Mouse (Mus musculus) heart, postnatal 0 days (tissue): ENCODE data around the gene Rln1.

Source experiments
- CTCF ChIP-seq: IDR thresholded peaks from 2 replicates; pipeline ENCODE4 v1.5.1; 2016; ENCODE audit warnings: antibody characterized with exemption, control low read depth, low read depth
- EP300 ChIP-seq: IDR thresholded peaks from 2 replicates; pipeline ENCODE4 v1.6.1; 2016; ENCODE audit warnings: antibody characterized with exemption, low read depth

- TF ChIP-seq CTCF (no peak), EP300 (no peak)
These were observed 29.1 kb upstream of the Rln1 start for GRCm38 (mm10) chr19:29363557-29363956.
